19 mouse cellular contexts compared by ENCODE assay signal in genomic region chr14:104479751-104480150, GRCm38 (mm10). TPM values are rescaled to one million over a fixed set of nuclear protein-coding genes. Genes with fewer than 3 reads are reported as not detected.
A peak's percentile ranks its signal among the peaks of the same experiment; 100 is the strongest.
DNase-seq lines count a peak whose midpoint lies in the region; ATAC-seq lines count a peak whose summit lies in the region.
"Had no signal": no experiment of that assay in that cellular context is flagged by ENCODE, and none has a peak within 500 bp of the region (broad histone marks: within the 10 kb centered on the region; RNA-seq: fewer than 3 reads in every experiment).

No protein-coding gene starts in this region.

- ATAC-seq in midbrain, embryonic 11.5 days (ENCODE audit: low FRiP score): no peak
- ATAC-seq in midbrain, embryonic 13.5 days: no peak
- ATAC-seq: activated CD4-positive, CD25-positive, alpha-beta regulatory T cell, adult 4 months; CD4-positive, CD25-positive, alpha-beta regulatory T cell, adult 4 months; Patski had no signal

- intact Hi-C loops in heart, postnatal 14 days (cut with DNase I): no loop called here

- H3K27me3 ChIP-seq in midbrain, embryonic 11.5 days (ENCODE audit: control insufficient read depth, insufficient read depth, low read length): peaks cover 9% of the 10 kb centered on the region
- H3K27me3 ChIP-seq in midbrain, embryonic 13.5 days: peaks cover 18% of the 10 kb centered on the region
- H3K27me3 ChIP-seq: CH12.LX, Patski had no signal

- H3K9me3 ChIP-seq in midbrain, embryonic 11.5 days (ENCODE audit: control insufficient read depth, low read length): no peaks in the 10 kb centered on the region
- no peaks in the 10 kb centered on the region for H3K9me3 ChIP-seq in midbrain, embryonic 13.5 days
- H3K9me3 ChIP-seq: G1E had no signal

- peak; percentile 87 for DNase-seq in heart, adult 11 months
- DNase-seq in heart, postnatal 14 days: no peak
- DNase-seq in midbrain, embryonic 11.5 days (ENCODE audit: low spot score, missing footprints): peak; percentile 66
- DNase-seq: adrenal gland, adult 2 months; adrenal gland, adult 8-10 months; adrenal gland, postnatal 10 days; adrenal gland, postnatal 14 days; adrenal gland, postnatal 25 days; adrenal gland, postnatal 36 days; B cell, adult 2 months; cerebellum, adult 11 months; cerebellum, adult 11-12 months; cerebellum, adult 18-20 months had no signal

- no peaks in the 10 kb centered on the region for H3K4me1 ChIP-seq in midbrain, embryonic 11.5 days (ENCODE audit: control insufficient read depth, insufficient read depth, low read length)
- H3K4me1 ChIP-seq in midbrain, embryonic 13.5 days (replicated peaks): no peaks in the 10 kb centered on the region

- H3K4me2 ChIP-seq in midbrain, embryonic 11.5 days: no peak overlapping the region
- no peak overlapping the region for H3K4me2 ChIP-seq in midbrain, embryonic 13.5 days (replicated peaks)

- no peak overlapping the region for H3K27ac ChIP-seq in midbrain, embryonic 11.5 days (ENCODE audit: low read depth, low read length)
- H3K27ac ChIP-seq in midbrain, embryonic 13.5 days: no peak overlapping the region

- peaks cover 5% of the 10 kb centered on the region; the same call in 1 of the 2 replicates for H3K36me3 ChIP-seq in midbrain, embryonic 11.5 days (ENCODE audit: control insufficient read depth, insufficient read depth, low read length)
- H3K36me3 ChIP-seq in midbrain, embryonic 13.5 days: peaks cover 29% of the 10 kb centered on the region

- no peak overlapping the region for H3K4me3 ChIP-seq in midbrain, embryonic 11.5 days (ENCODE audit: low read depth, low read length)
- no peak overlapping the region for H3K4me3 ChIP-seq in midbrain, embryonic 13.5 days (replicated peaks)

- no peak overlapping the region for H3K9ac ChIP-seq in midbrain, embryonic 11.5 days (ENCODE audit: low read length)
- H3K9ac ChIP-seq in midbrain, embryonic 13.5 days (replicated peaks): no peak overlapping the region

- WGBS in midbrain, embryonic 11.5 days: 92% methylated on average over 8 of the region's 8 CpGs
- 93% methylated on average over 8 of the region's 8 CpGs for WGBS in midbrain, embryonic 13.5 days

RNA-seq across cellular contexts. Expression of gene Pou4f1, which starts 12.0 kb away (rescaled TPM):
- under 1 TPM in 1 of 2 experiments, not detected in 1; 0.05 TPM for total RNA-seq in heart, postnatal 14 days (2021)
- polyA plus RNA-seq in midbrain, embryonic 11.5 days (2014; fragmentation: Nextera tagmentation; extraction: Ambion mirVana): 46.9 and 56.1 TPM in 2 replicates
- polyA plus RNA-seq in midbrain, embryonic 13.5 days (2015; fragmentation: Nextera tagmentation; extraction: Ambion mirVana): 124 and 156 TPM in 2 replicates

RNA-seq across cellular contexts. Expression of gene Rnf219, which starts 42.7 kb away (rescaled TPM):
- 1 to 10 TPM; 5.0 to 6.0 TPM for total RNA-seq in heart, postnatal 14 days (2021)
- 36.3 and 42.8 TPM in 2 replicates for polyA plus RNA-seq in midbrain, embryonic 11.5 days (2014; fragmentation: Nextera tagmentation; extraction: Ambion mirVana)
- polyA plus RNA-seq in midbrain, embryonic 13.5 days (2015; fragmentation: Nextera tagmentation; extraction: Ambion mirVana): 40.1 and 43.5 TPM in 2 replicates

Comparison
In these comparisons a context has a peak if more than half of its experiments do, and no peak if none do; other contexts are left out.
1. DNase-seq: peak in heart, adult 11 months (single experiment) and midbrain, embryonic 11.5 days (single experiment); none in heart, postnatal 14 days (0 of 2).